Mouse (Mus musculus) lung, postnatal 0 days (tissue): ENCODE results near the gene Kif5c.

Experiments used
- CTCF ChIP-seq: IDR thresholded peaks from 2 replicates; pipeline ENCODE4 v1.5.1; 2016; ENCODE audit warnings: antibody characterized with exemption, mild to moderate bottlenecking
- EP300 ChIP-seq: IDR thresholded peaks from 2 replicates; pipeline ENCODE4 v1.6.1; 2016; ENCODE audit warnings: antibody characterized with exemption, mild to moderate bottlenecking, control low read depth

- TF ChIP-seq CTCF (no peak), EP300 (no peak)
Measured at GRCm38 (mm10) chr2:49722331-49722730, 103.2 kb downstream of the Kif5c start.
